Mouse (Mus musculus) ovary, postnatal 36 days (tissue): Measurements from ENCODE around the gene Chd2.

Experiments used
- DNase-seq: peaks from one replicate; pipeline ENCODE4 v3.0.0; 2022; ENCODE audit warnings: low spot score, mixed read lengths

Gene Chd2

DNA sequence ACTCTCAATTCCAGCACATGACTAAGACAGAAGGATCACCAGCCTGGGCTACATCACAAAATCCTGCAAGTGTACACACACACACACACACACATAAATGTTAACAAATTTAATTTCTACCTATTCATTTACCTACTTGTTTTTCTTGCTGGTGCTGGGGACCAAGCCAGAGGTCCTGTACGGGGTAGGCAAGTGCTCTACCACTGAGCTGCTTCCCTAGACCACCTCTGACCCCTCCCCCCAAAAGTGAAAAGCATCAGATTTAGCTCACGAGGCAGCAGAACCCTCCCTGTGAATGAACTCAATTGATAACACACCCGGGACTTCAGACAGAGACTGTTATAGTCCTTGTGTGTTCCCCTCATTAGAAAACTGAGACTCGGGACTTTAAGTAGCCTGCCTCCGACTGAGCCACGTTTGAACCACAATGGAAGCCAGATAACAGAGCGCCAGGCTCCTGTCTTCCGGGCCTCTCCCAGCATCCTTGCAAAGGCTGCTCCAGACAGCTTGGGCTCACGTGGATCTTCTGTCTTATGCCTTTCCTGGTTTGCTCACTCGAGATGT, 19.9 kb upstream of the Chd2 start:
- no peak for DNase-seq

DNA sequence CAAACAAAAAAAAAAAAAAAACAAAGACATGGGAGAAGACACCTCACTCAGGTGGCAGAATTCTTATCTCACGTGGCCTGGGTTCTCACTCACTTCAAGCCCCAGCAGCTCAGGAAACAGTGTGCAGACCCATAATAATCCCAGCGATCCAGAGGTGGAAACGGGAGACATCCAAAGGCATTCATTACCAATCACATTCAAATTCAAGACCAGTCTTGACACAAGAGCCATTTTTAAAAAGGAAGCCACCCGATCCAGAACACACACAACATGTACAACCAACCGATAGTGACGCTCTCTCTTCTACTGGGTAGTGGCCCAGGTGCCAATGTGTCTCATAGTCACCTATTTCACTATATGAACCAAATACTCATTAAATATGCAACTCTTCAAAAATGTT, 19.2 kb upstream of the Chd2 start:
- DNase-seq = no peak

DNA sequence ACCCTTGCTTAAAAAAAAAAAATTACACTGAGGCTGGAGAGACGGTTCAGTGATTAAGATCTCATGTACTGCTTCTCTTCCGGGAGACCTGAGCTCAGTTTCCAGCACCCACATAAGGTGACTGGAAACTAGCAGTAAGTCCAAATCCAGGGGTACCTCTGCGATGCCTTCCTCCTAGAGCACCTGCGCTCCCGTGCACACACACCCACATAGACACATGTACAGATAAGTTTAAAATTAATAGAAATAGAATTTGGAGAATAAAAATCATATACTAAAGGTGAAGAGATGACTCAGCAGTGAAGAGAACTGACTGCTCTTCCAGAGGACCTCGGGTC, 18.2 kb upstream of the Chd2 start:
- no peak for DNase-seq

DNA sequence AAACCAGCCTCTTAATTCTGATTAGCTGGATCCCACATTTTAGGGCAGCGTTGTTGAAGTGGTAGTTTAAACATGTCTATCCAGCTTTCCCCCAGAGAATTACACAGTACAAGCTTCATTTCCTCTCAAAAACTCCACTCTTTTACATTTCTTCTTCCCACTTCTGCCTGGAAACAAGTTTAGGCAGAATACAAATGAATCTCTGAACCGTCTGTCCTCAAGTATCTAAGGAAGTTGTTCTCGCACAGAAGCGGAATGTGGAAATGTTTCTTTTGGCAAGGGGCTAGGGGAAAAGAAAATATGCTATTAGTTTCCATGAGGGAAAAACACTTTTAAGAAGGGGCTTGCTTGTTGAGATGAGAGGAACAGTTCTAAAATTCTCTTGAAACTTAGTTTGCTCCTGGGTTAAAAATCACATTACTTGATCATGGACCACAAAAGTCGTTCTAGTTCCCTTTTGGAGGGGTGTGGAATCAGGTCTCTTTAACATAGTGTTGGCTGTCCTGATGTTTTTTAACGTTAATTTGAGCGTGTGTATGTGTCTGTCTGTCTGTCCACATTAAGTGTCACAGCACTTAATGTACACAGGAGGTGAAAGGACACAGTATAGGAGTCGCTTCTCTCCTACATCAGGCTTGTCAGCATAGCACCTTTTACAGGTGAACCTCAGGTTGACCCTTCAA, 17.7 kb upstream of the Chd2 start:
- DNase-seq = no peak

DNA sequence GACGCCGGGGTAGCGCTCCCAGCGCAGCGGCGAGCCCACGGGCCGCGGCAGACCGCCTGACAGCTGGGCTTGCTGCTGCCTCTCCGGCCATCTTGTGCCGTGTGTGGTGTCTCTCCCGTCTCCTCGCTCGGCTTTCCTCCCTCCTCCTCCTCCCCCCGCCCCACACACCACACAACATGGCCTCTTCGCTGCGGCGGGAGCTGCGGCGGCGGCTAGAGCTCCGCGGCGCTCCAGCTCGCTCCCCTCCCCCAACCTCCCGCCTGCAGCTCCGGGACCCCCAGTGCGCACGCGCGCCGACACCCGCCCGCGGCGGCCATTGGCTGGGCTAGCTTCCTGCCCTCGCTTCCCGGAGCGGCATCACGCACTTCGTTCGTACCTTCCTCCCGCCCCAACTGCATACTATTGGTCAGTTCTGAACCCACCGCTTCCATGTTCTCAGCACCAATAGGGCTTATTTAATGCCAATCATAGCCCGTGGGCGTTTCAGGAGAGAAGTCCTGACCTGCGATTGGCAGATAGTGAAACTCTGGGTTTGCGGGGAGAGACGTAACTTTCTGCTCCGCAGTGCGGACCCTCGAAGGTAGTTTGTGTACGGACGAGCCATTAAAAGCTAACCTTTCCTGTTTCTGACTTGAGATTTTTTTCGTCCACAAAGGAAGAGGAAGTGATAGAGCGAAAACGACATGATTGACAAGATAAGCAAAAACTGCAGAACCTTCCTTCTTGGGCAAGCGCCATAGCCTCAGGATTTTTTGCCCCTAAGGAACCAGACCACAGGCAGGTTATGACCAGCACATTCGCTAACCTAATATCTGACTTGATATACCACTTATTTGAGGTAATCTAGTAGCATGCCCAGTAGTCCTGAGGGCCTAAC, 16.9 kb upstream of the Chd2 start:
- DNase-seq = peak; percentile 100

DNA sequence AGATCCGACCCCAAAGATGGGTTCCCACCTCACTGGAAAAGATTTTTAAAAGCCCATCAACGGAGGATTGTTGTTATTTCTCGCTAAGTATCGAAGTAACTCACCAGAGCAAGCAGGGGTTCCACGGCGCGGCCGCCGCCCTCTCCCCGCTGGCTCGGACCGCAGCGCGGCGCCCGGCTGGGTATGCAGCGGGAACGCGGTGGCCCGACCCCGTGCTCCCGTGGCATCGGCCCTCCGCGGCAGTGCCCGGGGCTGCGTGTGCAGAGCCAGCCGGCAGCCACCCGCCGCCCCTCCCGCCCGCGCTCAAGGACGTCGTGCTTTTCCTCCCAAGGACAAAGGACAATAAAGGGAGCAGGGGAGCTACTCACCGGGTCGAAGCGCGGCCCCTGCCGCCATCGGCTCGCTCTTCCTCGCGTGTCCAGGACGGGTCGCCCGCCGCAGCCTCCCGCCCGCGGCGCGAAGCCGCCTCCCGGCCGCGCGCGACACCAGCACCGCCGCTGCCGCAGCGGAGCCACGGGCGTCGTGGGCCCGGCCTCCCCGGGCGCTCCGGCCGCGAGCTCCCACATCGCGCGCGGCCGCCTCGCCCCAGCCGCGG, 16.1 kb upstream of the Chd2 start:
- DNase-seq = peak; percentile 80

DNA sequence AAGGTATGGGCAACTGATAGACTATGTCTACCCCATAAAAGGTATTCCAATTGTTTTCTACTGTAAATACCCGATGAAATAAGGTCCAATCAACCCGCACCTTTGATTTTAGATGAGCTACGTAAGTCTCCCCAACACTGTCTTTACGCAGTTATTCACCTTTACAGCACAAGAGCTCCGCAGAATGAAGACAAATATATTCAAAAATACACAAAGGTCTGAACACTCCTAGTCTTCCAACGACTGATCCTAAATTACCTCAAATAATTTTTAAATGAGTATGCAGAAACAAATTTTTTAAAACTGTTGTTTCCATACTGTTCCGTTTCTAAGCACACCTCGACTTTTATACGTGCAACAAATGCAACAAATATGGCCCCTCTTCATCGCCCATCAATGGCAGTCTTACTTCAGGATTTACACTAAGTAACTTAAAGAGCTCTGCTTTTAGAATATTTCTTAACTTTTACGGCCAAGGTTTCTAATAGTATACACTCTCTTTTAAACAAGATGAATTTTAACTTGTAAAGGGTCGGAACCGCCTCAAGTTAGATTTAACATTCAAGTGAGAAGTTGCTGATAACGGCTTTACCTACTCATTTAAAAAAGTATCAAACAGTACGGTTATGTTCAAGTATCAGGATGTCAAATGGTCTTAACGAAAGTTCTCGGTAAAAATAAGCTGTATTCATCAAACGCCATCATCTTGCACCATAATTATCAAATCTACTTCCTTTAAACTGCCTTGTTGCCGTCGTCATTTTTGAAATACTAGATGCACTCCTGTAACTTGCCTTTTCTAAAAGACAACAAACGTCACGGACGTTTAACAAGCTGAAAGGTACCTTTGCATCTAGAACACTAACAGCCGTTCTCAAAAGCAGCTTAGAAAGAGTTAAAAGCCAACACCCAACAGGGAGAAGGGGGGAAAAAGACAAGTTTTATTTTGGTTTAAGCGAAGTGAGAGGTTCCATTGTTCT, 15.3 kb upstream of the Chd2 start:
- no peak for DNase-seq

DNA sequence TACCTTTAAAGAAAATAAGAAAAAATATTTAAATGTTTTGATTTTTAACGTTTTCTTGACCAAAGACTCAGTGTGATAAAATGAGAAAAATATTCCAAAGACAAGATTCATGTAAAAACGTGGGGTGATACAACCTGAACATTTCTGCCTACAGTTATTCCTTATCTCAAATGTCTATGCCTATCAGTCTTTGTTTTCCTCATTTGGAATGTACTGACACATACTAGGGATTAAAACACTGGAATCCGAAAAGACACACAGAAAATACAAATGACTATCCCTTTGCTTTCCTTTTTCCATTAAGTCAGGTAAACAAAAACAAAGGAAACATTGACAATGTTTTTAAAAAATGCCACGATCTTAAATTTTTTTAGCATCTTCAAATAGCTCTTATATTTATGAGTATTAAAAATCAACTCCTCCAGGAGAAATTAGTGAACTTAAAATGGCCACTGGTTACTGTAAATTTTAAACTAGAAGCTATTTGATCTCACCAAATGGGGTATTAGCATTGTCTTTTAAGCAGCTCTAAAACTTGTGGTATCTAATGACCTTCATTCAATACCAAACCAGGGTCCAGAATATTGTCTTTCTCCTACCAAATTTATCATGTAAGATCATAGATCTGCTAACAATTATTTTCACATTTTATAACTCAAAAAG, 14.4 kb upstream of the Chd2 start:
- no peak for DNase-seq

DNA sequence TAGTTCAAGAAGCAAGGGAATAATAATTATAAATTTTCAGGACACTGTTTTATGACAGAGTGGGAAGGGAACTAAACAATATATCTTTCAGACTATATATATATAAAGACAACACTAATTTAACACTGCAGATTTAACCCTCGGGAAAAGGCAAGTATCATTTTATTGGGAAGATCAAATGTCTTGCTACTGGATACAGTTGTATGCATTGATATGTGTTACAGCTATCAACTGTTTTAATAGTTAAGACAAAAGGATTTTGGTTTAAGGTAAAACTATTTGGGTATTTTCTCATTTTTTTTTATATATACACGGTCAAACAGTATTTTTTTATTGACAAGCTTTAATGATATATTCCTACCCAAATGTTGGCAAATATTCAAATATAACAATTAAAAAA, 13.2 kb upstream of the Chd2 start:
- no peak for DNase-seq

DNA sequence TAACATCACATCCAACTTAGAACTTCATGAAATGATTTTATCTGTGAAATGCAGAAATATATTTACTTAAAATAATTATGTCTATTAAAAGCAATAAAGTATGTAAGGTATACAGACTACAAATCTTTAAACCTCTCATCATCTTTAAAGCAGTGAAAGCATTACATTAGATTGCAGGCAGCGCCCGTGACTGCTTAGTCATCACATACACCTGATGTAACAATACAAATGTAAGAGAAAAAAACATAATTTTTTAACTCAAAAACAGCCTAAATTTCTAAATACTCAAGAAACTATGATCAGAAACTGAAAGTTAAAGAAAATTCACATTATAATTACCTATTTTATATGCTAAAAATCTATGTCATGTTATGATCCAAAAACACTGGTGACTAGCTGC, 11.5 kb upstream of the Chd2 start:
- DNase-seq = no peak

DNA sequence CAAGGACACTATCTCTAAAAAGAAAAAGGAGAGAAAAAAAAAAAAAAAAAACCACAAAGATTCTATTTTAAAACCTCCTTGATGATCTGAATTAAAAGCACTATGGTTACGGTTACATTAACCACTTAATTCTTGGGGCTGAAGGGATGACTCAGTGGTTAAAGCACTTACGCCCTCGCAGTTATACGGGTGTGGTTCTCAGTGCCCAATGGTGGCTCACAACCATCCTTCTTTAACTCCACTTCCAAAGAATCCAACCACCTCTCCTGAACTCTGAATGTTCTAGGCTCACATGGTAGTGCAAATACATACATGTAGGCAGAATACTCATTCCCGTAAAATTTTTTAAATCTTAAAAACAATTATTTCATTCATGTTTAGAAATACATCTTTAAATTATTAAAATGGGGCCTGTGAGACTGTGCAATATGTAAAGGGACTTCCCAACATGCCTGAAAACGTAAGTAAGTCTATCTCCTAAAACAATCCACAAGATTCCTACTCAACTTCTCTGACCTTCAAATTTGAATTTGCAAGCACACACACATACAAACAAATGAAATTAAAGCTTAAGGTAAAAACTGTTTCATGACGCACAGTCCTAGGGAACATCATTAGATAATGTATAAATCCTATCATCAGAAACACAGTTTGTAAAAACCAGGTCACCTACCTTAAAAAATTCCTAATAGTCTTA, 10.6 kb upstream of the Chd2 start:
- no peak for DNase-seq

DNA sequence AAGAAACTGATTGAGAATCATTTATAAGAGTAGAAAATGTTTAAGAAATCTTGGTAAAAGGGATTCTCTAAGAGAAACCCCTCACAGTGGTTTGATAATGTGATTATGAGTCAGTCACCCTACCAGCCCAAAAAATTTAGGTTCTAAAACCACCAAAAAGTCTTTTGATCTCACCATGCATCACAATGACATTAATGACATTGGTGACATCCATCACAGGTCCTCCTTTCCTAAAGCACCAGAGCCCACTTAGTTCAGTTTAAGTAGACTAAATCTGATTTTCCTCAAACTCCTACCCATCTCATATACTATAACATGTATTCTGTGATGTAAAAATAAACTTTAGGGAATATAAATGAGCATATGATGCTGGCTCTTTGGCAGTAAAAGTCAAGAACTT, 9.7 kb upstream of the Chd2 start:
- no peak for DNase-seq

DNA sequence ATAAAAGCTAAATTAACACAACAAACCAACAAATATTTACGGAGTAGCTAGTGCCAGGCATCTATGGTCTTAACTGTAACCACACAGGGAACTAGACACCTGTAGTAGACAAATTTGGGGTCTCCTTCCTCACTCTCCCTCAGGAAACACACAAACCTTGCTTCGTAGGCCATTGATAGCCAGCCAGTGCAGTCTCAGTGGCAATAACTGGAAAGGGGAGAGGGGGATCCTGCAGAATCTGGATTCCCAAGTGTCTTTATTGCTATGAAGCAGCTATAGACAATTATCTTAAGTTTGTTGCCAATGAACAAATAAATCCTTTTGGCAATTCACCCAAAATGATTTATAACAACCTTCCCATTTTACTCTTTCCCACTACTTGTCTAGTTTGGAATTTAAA, 6.4 kb upstream of the Chd2 start:
- DNase-seq = no peak

DNA sequence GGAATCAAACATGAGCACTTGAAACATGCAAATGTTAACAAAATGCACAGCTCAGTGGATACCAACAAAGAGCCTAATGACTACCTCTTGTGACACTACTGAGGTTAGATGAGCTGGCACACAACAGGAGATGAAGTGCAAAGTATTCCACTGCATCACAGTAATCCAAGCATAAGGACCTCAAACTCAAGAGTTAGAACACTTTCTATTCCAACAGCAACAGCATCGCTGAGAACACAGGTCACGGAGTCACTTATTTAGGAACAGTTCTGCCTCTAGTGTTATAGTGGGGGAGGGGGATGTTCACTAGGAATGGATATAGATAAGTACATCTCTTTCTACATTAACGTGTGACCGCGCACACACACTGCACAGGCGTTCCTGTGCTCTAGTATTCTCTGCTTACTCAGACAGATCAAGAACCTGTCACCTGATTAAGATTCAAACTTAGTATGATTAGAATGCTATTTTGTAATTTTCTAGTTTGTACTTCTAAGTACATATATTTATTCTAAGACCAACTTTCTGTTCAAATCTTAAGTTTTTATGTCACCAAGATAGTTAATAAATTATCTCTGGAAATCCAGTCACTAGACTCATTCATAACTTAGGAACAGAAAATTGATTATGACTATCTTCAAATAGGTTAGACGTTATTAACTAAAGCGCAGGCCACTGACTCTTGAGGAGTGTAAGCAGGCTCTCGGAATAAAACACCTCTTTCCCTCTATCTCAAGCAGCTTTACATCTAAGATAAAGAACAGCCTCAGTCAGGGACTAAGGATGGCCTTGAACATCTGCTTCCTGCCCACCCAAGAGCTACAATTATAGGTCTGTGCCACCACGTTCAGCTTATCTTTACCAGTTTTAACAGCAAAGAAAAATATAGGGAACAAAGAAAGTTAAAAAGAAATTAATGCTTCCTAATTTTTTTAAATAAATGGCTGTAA, 5.2 kb upstream of the Chd2 start:
- no peak for DNase-seq

DNA sequence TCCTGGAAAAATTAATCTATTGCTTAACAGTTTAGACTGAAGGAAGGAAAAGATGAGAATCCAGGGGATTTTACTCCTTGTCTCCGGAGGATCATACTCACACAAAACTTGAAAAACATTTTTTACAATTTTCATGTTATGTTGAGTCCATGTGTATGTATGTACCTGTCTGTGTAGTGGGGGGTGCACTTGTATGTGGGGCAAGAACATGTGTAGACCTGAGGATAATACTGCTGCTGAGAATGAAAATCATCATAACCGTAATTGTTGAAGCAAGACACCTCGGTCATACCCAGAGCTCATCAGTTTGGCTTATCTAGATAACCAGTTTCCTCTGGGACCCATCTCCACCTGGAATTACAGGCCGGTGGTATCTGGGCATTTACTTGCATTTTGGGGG, 3.4 kb upstream of the Chd2 start:
- no peak for DNase-seq

DNA sequence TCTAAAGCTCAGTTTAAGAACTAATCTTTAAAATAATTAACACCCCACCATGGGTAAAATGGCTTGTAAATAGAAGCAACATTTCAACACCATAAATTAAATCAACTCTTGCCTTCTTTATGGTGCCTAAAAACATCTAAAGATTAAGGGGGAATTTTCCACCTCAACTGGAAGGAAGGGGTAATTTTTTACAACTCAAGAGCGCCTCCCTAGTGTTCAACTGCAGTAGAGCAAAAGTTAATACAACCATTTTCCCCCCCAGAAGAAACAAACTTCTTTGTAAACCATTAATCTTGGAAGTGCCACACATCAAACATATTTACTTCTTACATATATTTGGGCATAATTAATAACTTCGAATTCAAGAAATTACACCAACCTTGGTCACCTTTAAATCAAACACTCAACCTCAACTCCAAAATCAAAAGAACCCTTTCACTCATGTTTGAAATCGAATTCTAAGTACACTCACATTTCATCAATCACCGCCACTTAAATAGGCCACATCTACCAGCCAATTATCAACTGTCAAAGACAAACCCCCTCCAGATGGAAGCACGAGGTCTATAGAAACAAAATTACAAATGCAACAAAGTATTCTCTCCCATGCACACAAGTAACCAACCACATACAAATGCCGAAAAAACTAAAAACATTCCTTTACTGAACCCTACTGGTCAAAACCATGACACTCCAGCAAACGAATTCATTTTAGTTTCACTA, 662 bp upstream of the Chd2 start:
- no peak for DNase-seq

DNA sequence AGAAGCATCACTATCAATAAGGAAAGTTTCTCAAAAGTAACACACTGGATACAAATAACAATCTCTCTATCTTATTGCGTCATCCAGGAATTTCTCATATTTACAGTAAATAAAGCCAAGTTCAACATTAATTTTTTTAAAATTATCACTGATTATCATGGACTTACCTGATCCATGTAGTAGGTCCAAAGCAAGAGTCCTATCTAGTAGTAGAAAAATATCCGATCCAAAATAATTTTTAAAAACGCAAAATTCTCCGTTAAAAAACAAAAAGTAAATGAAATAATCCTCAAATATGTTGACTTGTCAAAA, 595 bp downstream of the Chd2 start:
- no peak for DNase-seq

DNA sequence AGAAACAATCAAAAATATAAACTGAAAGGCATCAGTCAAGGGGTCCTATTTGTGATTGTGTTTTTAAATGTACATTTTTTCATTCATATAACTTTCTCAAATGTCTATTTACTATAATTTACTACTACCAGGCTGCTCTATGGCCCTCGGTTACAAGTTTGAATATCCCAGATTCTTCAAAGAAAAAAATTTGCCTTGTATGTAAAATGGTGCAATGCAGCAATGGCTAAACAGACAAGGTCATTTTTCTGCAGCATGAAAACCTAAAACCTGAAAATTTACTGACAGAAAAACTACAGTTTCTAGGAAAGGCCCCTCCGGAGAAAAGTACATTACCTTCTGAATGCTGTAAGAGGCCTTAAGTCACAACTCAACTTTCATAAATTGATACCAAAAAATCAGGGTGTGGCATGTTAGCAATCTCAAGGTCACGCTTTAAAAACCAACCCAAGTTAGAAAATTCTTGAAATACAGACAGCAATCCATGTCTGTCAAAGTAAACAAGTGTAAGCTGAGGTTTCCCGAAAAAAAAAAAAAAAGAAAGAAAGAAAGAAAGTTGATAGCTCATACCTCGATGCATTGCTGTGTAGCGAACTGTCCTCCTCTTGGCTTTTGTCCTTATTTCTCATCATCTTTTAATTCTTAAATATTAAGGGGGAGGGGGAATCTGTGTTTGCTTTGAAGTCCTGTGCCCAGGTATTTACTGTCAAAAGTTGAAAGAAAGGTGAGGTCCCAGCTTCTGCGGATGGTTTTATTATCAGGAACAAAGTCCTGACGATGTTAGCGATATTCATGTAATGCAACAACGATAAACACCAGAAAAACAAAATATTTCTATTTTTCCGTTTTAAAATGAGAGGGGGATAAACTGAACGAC, 1.2 kb downstream of the Chd2 start:
- no peak for DNase-seq
